Mouse (Mus musculus): ENCODE results near the gene Fbxo2. TPM values are rescaled to one million over a fixed set of nuclear protein-coding genes. Genes with fewer than 3 reads are reported as not detected.

The Fbxo2 gene
- polyA plus RNA-seq, 1 experiment from 2014 or later = 3.2 TPM

DNA sequence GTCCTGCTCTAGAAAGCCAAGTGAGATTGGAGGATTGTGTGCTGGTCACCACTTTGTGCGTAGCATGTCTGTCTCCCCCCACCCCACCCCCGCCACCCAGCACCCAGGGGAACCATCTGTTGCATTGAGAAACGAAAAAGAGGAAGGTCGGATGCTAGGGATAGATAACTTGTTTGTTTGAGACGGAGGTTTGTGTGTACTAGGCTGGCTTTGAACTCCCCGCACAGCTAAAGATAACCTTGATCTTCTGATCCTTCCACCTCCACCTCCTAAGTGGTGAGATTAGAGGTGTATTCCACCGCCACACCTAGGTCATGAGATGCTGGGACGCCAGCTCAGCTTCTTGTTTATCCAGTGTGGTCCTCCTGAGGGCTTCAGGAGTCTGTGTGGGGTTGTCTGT is 25.4 kb upstream of the Fbxo2 start:
- Histone ChIP-seq H3K27me3 (ENCODE audit: control insufficient read depth, insufficient read depth, low read length) (no peaks in the 10 kb centered on the region), H3K4me3 (replicated peaks; ENCODE audit: low read depth, low read length) (no peak overlapping the region), H3K4me2 (ENCODE audit: low read length) (no peak overlapping the region), H3K4me1 (ENCODE audit: control insufficient read depth, insufficient read depth, low read length) (peaks cover 27% of the 10 kb centered on the region), H3K27ac (replicated peaks; ENCODE audit: low read depth, low read length) (no peak overlapping the region), H3K9ac (replicated peaks; ENCODE audit: low read length) (no peak overlapping the region), H3K36me3 (ENCODE audit: control insufficient read depth, insufficient read depth, low read length) (no peaks in the 10 kb centered on the region), H3K9me3 (ENCODE audit: control insufficient read depth, low read length) (no peaks in the 10 kb centered on the region)
- no peak for ATAC-seq (ENCODE audit: low FRiP score, low TSS enrichment)
- no peak for DNase-seq
- 85% methylated on average over 8 of the region's 8 CpGs for WGBS

DNA sequence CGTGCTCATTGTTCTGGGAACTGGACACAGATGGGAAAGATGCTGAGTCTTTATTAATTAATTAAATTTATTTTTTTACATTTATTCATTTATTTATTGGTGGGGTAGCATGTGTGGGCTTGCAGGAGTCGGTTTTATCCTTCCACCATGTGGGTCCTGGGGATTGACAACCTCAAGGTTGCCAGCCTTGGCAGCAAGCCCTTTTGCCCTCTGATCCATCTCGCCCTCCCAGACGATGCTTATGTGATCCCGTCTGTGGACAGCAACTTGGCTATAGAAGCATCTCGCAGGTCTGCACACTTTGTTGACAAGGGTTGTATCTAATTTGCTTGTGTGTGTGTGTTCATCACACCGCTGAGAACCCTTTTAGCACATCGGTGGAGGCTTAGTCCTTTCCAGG is 22.9 kb upstream of the Fbxo2 start:
- H3K27me3 ChIP-seq (ENCODE audit: control insufficient read depth, insufficient read depth, low read length) = no peaks in the 10 kb centered on the region
- DNase-seq (no peak), ATAC-seq (ENCODE audit: low FRiP score, low TSS enrichment) (no peak)
- 0 out of 2 replicates have a peak overlapping the region, but pooled peaks have one; percentile 20 for H3K27ac ChIP-seq (replicated peaks; ENCODE audit: low read depth, low read length)
- H3K9me3 ChIP-seq (ENCODE audit: control insufficient read depth, low read length) = no peaks in the 10 kb centered on the region
- no peak overlapping the region for H3K4me3 ChIP-seq (replicated peaks; ENCODE audit: low read depth, low read length)
- WGBS = 60% methylated on average over 8 of the region's 8 CpGs
- no peaks in the 10 kb centered on the region for H3K36me3 ChIP-seq (ENCODE audit: control insufficient read depth, insufficient read depth, low read length)
- no peak overlapping the region for H3K4me2 ChIP-seq (ENCODE audit: low read length)
- no peak overlapping the region for H3K9ac ChIP-seq (replicated peaks; ENCODE audit: low read length)
- peaks cover 15% of the 10 kb centered on the region for H3K4me1 ChIP-seq (ENCODE audit: control insufficient read depth, insufficient read depth, low read length)

DNA sequence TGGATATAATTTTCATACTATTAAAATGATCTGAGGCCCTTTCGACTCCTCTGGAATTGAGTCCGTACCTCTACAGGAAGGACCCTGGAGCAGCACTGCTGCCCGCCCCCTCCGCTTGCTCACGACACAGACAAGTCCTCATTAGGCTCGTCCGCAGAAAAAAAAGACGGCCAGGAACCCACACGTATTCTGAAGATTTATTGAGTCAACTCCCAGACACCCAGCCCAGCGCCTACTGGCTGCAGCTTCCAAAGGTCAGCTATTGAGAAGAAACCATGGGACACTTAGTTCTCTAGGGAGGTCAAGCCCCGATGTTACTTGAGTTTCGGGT is 20.7 kb upstream of the Fbxo2 start:
- H3K27ac ChIP-seq (replicated peaks; ENCODE audit: low read depth, low read length) = peak overlapping the region; percentile 88
- no peak for DNase-seq
- H3K9me3 ChIP-seq (ENCODE audit: control insufficient read depth, low read length) = no peaks in the 10 kb centered on the region
- H3K4me1 ChIP-seq (ENCODE audit: control insufficient read depth, insufficient read depth, low read length) = peaks cover 14% of the 10 kb centered on the region
- WGBS = under 1% methylated on average over 12 of the region's 12 CpGs
- ATAC-seq (ENCODE audit: low FRiP score, low TSS enrichment) = no peak
- H3K9ac ChIP-seq (replicated peaks; ENCODE audit: low read length) = peak overlapping the region; percentile 65
- no peaks in the 10 kb centered on the region for H3K27me3 ChIP-seq (ENCODE audit: control insufficient read depth, insufficient read depth, low read length)
- peak overlapping the region; percentile 67 for H3K4me3 ChIP-seq (replicated peaks; ENCODE audit: low read depth, low read length)
- H3K4me2 ChIP-seq (ENCODE audit: low read length) = peak overlapping the region; percentile 84
- H3K36me3 ChIP-seq (ENCODE audit: control insufficient read depth, insufficient read depth, low read length) = peaks cover 14% of the 10 kb centered on the region

DNA sequence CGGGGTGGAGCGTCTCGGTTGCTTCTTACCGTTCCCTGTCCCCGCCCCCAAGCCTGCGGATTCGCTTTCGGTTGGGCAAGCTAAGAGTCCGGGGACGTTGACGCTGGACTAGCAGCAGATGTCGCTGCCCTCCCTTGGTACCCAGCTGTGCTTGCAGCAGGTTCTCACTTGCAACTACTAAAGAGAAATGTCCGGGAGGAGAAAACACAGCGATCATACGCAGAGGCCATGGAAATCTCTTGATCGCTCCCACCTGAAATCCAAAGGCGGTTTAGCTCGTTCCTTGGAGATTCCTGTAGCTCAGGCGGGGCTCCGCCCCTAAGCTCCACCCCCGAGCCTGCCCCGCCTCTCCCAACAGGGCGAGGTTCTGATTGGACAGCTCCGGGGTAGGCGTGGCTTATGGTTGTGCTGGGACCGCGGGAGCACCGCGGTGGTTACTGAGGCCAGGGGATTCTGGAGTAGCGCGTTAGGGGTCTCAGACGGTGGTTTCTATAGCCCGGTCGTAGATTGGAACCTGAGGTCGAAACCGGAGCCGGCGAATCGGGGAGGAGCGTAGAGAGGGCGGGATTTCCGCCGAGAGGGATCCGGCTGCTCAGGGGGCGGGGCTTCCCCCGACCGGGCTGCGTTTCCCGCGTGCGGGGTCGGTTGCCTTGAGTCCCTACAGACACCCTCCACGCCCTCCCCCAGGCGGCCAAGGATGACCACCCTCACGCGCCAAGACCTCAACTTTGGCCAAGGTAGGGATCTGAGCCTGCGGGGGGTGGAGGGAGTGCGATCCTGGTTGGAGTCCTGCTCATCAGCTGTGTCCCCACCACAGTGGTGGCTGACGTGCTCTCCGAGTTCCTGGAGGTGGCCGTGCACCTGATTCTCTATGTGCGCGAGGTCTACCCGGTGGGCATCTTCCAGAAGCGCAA is 20.1 kb upstream of the Fbxo2 start:
- Histone ChIP-seq H3K4me1 (ENCODE audit: control insufficient read depth, insufficient read depth, low read length) (peaks cover 14% of the 10 kb centered on the region), H3K9me3 (ENCODE audit: control insufficient read depth, low read length) (no peaks in the 10 kb centered on the region), H3K9ac (replicated peaks; ENCODE audit: low read length) (peak overlapping the region; percentile 65), H3K27me3 (ENCODE audit: control insufficient read depth, insufficient read depth, low read length) (no peaks in the 10 kb centered on the region), H3K4me2 (ENCODE audit: low read length) (peak overlapping the region; percentile 84), H3K4me3 (replicated peaks; ENCODE audit: low read depth, low read length) (peak overlapping the region; percentile 67), H3K36me3 (ENCODE audit: control insufficient read depth, insufficient read depth, low read length) (peaks cover 18% of the 10 kb centered on the region), H3K27ac (replicated peaks; ENCODE audit: low read depth, low read length) (peak overlapping the region; percentile 88)
- WGBS = under 1% methylated on average over 65 of the region's 65 CpGs
- ATAC-seq (ENCODE audit: low FRiP score, low TSS enrichment) = peak; percentile 96
- peak; percentile 96 for DNase-seq

DNA sequence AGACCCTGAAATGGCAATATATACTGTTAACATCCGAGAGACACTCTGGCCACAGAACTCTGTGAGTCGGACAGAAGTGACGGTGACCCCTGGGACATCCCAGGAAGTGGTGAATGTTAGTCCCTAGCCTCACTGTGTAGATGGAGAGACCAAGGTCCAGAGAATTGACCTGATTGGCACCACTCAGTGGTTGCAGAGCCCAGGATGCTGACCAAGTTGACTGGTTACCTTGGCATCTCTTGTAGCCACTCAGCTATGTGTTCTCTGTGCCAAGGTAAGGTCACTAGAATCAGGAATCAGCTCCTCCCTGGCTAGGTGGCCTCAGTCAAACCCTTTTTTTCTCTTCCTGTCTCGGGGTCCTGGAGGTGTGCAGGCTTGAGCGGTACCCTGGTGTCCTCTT is 16.7 kb upstream of the Fbxo2 start:
- DNase-seq (no peak), ATAC-seq (ENCODE audit: low FRiP score, low TSS enrichment) (no peak)
- 95% methylated on average over 5 of the region's 5 CpGs for WGBS
- Histone ChIP-seq H3K4me3 (replicated peaks; ENCODE audit: low read depth, low read length) (no peak overlapping the region), H3K9ac (replicated peaks; ENCODE audit: low read length) (no peak overlapping the region), H3K36me3 (ENCODE audit: control insufficient read depth, insufficient read depth, low read length) (peaks cover 51% of the 10 kb centered on the region), H3K27me3 (ENCODE audit: control insufficient read depth, insufficient read depth, low read length) (no peaks in the 10 kb centered on the region), H3K27ac (replicated peaks; ENCODE audit: low read depth, low read length) (no peak overlapping the region), H3K9me3 (ENCODE audit: control insufficient read depth, low read length) (no peaks in the 10 kb centered on the region), H3K4me2 (ENCODE audit: low read length) (no peak overlapping the region), H3K4me1 (ENCODE audit: control insufficient read depth, insufficient read depth, low read length) (peaks cover 8% of the 10 kb centered on the region; the same call in 1 of the 2 replicates)

DNA sequence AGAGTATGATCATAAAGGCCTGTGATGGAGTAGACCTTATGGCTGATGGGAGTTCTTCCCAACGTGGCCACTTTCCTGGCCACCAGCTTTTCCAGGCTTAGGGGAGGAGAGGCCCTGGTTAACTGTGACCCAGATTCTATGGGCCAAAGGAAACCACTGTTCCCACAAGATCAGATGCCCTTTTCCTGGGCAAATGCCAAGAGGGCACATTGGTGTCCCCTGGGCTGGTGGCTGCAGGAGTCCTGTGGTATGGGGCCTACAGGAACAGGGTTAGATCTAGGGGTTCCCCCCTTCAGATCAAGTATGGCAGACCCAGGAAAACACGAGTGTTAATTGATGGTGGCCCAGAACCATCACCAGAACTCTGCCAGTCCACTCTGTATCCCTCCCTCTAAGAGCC is 12.7 kb upstream of the Fbxo2 start:
- H3K27ac ChIP-seq (replicated peaks; ENCODE audit: low read depth, low read length) = no peak overlapping the region
- ATAC-seq (ENCODE audit: low FRiP score, low TSS enrichment) = no peak
- H3K4me2 ChIP-seq (ENCODE audit: low read length) = no peak overlapping the region
- WGBS = 86% methylated on average over 2 of the region's 2 CpGs
- no peak for DNase-seq
- no peaks in the 10 kb centered on the region for H3K4me1 ChIP-seq (ENCODE audit: control insufficient read depth, insufficient read depth, low read length)
- H3K9me3 ChIP-seq (ENCODE audit: control insufficient read depth, low read length) = no peaks in the 10 kb centered on the region
- no peak overlapping the region for H3K9ac ChIP-seq (replicated peaks; ENCODE audit: low read length)
- H3K36me3 ChIP-seq (ENCODE audit: control insufficient read depth, insufficient read depth, low read length) = peaks cover 61% of the 10 kb centered on the region
- H3K4me3 ChIP-seq (replicated peaks; ENCODE audit: low read depth, low read length) = no peak overlapping the region
- H3K27me3 ChIP-seq (ENCODE audit: control insufficient read depth, insufficient read depth, low read length) = no peaks in the 10 kb centered on the region

DNA sequence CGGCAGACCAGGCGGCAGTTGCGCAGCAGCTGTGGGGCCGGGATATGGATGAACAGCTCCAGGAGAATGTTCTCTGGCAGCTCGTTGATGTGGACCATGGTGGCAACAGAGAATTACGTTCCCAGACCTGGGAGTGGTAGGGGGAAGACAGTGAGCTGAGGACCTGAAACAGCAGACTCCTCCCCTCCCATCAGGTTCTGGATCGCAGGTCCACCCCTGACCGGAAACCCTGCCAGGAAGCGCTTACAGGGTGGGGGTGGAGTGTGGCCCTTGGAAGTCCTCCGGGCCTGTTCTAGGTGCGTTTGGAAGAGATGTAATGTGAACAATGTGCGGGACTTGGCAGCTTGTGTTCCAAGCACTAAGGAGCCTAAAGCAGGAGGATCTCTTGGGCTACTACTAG is 10.9 kb upstream of the Fbxo2 start:
- H3K9ac ChIP-seq (replicated peaks; ENCODE audit: low read length) = no peak overlapping the region
- no peak overlapping the region for H3K4me2 ChIP-seq (ENCODE audit: low read length)
- ATAC-seq (ENCODE audit: low FRiP score, low TSS enrichment) (no peak), DNase-seq (no peak)
- H3K4me3 ChIP-seq (replicated peaks; ENCODE audit: low read depth, low read length) = no peak overlapping the region
- no peak overlapping the region for H3K27ac ChIP-seq (replicated peaks; ENCODE audit: low read depth, low read length)
- H3K36me3 ChIP-seq (ENCODE audit: control insufficient read depth, insufficient read depth, low read length) = peaks cover 68% of the 10 kb centered on the region
- no peaks in the 10 kb centered on the region for H3K4me1 ChIP-seq (ENCODE audit: control insufficient read depth, insufficient read depth, low read length)
- no peaks in the 10 kb centered on the region for H3K9me3 ChIP-seq (ENCODE audit: control insufficient read depth, low read length)
- WGBS = 76% methylated on average over 12 of the region's 12 CpGs
- H3K27me3 ChIP-seq (ENCODE audit: control insufficient read depth, insufficient read depth, low read length) = no peaks in the 10 kb centered on the region

DNA sequence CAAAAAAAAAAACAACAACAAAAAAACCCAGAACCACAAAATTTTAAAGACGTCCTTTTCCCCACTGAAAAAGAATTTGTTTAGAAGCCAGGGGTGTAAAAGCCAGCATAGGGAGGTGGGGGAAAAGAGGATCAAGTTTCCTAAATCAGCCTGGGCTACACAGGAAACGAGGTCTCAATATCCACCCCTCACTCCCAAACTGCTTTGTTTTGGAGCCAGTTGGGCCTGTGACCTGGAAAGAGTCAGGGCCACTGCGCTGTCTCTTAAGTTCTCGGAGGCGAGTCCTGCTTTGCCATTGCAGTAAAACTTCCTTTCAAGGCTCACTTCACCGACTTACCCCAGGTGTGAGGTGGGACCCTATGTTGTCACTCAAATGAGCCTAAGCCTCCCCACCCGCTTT is 10.2 kb upstream of the Fbxo2 start:
- Histone ChIP-seq H3K4me3 (replicated peaks; ENCODE audit: low read depth, low read length) (no peak overlapping the region), H3K27me3 (ENCODE audit: control insufficient read depth, insufficient read depth, low read length) (no peaks in the 10 kb centered on the region), H3K9me3 (ENCODE audit: control insufficient read depth, low read length) (no peaks in the 10 kb centered on the region), H3K36me3 (ENCODE audit: control insufficient read depth, insufficient read depth, low read length) (peaks cover 70% of the 10 kb centered on the region), H3K4me2 (ENCODE audit: low read length) (no peak overlapping the region), H3K4me1 (ENCODE audit: control insufficient read depth, insufficient read depth, low read length) (no peaks in the 10 kb centered on the region), H3K27ac (replicated peaks; ENCODE audit: low read depth, low read length) (no peak overlapping the region), H3K9ac (replicated peaks; ENCODE audit: low read length) (no peak overlapping the region)
- DNase-seq (no peak), ATAC-seq (ENCODE audit: low FRiP score, low TSS enrichment) (no peak)
- WGBS = 65% methylated on average over 7 of the region's 7 CpGs

DNA sequence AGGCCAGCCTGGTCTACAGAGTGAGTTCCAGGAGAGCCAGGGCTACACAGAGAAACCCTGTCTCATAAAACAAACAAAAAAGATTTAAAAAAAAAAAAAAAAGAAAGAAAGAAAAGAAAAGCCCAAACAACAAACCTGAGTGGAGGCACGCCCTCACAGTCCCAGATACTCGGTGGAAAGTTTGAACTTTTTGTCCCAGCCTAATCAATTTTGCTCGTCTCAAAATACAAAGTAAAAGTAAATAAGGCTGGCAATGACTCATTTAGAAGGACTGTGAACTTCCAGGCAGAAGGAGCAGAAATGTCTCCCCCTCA is 9.5 kb upstream of the Fbxo2 start:
- Histone ChIP-seq H3K9ac (replicated peaks; ENCODE audit: low read length) (peak overlapping the region; percentile 73; the same call in 1 of the 2 replicates), H3K4me1 (ENCODE audit: control insufficient read depth, insufficient read depth, low read length) (no peaks in the 10 kb centered on the region), H3K27me3 (ENCODE audit: control insufficient read depth, insufficient read depth, low read length) (no peaks in the 10 kb centered on the region), H3K4me3 (replicated peaks; ENCODE audit: low read depth, low read length) (peak overlapping the region; percentile 53), H3K4me2 (ENCODE audit: low read length) (peak overlapping the region; percentile 95), H3K36me3 (ENCODE audit: control insufficient read depth, insufficient read depth, low read length) (peaks cover 70% of the 10 kb centered on the region), H3K9me3 (ENCODE audit: control insufficient read depth, low read length) (no peaks in the 10 kb centered on the region), H3K27ac (replicated peaks; ENCODE audit: low read depth, low read length) (peak overlapping the region; percentile 93; the same call in 1 of the 2 replicates)
- ATAC-seq (ENCODE audit: low FRiP score, low TSS enrichment) (no peak), DNase-seq (no peak)
- WGBS = 64% methylated on average over 3 of the region's 3 CpGs

Data from midbrain, embryonic 14.5 days (tissue).